Mouse (Mus musculus) cerebellum, postnatal 4 days (tissue): ENCODE results near the gene Dnaic1.
"Not testable (repeated sequence)": the region's sequence is repeated elsewhere in the genome, so short reads cannot be mapped to it uniquely, and the experiment has no call there.

Source experiments
- DNase-seq, 2 experiments: peaks; one replicate each; pipeline ENCODE4 v3.0.0; 2022; ENCODE audit warnings: low spot score in 2 of 2, mixed read lengths in 1 of 2

Gene Dnaic1

GRCm38 (mm10) chr4:41665009-41665675 is 95.6 kb downstream of the Dnaic1 start:
- no peak for DNase-seq

- no peak for DNase-seq
Measured at GRCm38 (mm10) chr4:41666646-41667045, 97.1 kb downstream of the Dnaic1 start.

GRCm38 (mm10) chr4:41670836-41671235 is 101.3 kb downstream of the Dnaic1 start:
- no peak for DNase-seq

GRCm38 (mm10) chr4:41671500-41671899 is 101.9 kb downstream of the Dnaic1 start:
- no peak for DNase-seq

GRCm38 (mm10) chr4:41671963-41672480 is 102.4 kb downstream of the Dnaic1 start:
- no peak for DNase-seq

GRCm38 (mm10) chr4:41672522-41672963 is 103.0 kb downstream of the Dnaic1 start:
- DNase-seq = no peak

- no peak for DNase-seq
Measured at GRCm38 (mm10) chr4:41673186-41673585, 103.6 kb downstream of the Dnaic1 start.

GRCm38 (mm10) chr4:41676248-41677005 is 106.9 kb downstream of the Dnaic1 start:
- DNase-seq = peak in 1 of 2 experiments; percentile 37

GRCm38 (mm10) chr4:41677006-41677629 is 107.5 kb downstream of the Dnaic1 start:
- peak in 1 of 2 experiments; percentile 52 for DNase-seq

GRCm38 (mm10) chr4:41678863-41679262 is 109.3 kb downstream of the Dnaic1 start:
- DNase-seq = no peak

GRCm38 (mm10) chr4:41679291-41679690 is 109.7 kb downstream of the Dnaic1 start:
- no peak for DNase-seq

- DNase-seq = no peak
Measured at GRCm38 (mm10) chr4:41681176-41681575, 111.6 kb downstream of the Dnaic1 start.

- DNase-seq = no peak
Measured at GRCm38 (mm10) chr4:41681947-41682346, 112.4 kb downstream of the Dnaic1 start.

GRCm38 (mm10) chr4:41682789-41683188 is 113.2 kb downstream of the Dnaic1 start:
- DNase-seq = no peak

- not testable (repeated sequence) for DNase-seq
Measured at GRCm38 (mm10) chr4:41683303-41683702, 113.7 kb downstream of the Dnaic1 start.

- DNase-seq = not testable (repeated sequence)
Measured at GRCm38 (mm10) chr4:41684131-41684930, 114.8 kb downstream of the Dnaic1 start.

- DNase-seq = not testable (repeated sequence)
Measured at GRCm38 (mm10) chr4:41684931-41685453, 115.4 kb downstream of the Dnaic1 start.

GRCm38 (mm10) chr4:41685882-41686492 is 116.4 kb downstream of the Dnaic1 start:
- DNase-seq = not testable (repeated sequence)
